Mouse (Mus musculus) erythroblast, adult 5-6 weeks (primary cell): ENCODE measurements around the gene Nol10. TPM values are rescaled to one million over a fixed set of nuclear protein-coding genes. Genes with fewer than 3 reads are reported as not detected.

Source experiments
- ATAC-seq: replicated peaks from 2 replicates; pipeline ENCODE4 v1.8.0; 2016; ENCODE audit warnings: moderate number of reproducible peaks, mild to moderate bottlenecking, moderate TSS enrichment, inconsistent platforms; ENCODE audit not compliant: poor library complexity, low FRiP score, severe bottlenecking
- total RNA-seq, 2 experiments: library from RNA; stranded (forward) in 1 of 2; stranded (reverse) in 1 of 2; fragments of 150-400 nt in 1 of 2; fragments of 200-764, 138-1000 nt in 1 of 2; gene quantifications; 2 replicates each; pipeline versions ENCODE4 v1.2.3 to v1.2.4; 2015 to 2017; ENCODE audit warnings: low replicate concordance in 2 of 2

The Nol10 gene
- total RNA-seq (2015; ENCODE audit: low replicate concordance) (3.5 and 6.3 TPM in 2 replicates), total RNA-seq (2017; ENCODE audit: low replicate concordance) (2.4 and 5.0 TPM in 2 replicates)

DNA sequence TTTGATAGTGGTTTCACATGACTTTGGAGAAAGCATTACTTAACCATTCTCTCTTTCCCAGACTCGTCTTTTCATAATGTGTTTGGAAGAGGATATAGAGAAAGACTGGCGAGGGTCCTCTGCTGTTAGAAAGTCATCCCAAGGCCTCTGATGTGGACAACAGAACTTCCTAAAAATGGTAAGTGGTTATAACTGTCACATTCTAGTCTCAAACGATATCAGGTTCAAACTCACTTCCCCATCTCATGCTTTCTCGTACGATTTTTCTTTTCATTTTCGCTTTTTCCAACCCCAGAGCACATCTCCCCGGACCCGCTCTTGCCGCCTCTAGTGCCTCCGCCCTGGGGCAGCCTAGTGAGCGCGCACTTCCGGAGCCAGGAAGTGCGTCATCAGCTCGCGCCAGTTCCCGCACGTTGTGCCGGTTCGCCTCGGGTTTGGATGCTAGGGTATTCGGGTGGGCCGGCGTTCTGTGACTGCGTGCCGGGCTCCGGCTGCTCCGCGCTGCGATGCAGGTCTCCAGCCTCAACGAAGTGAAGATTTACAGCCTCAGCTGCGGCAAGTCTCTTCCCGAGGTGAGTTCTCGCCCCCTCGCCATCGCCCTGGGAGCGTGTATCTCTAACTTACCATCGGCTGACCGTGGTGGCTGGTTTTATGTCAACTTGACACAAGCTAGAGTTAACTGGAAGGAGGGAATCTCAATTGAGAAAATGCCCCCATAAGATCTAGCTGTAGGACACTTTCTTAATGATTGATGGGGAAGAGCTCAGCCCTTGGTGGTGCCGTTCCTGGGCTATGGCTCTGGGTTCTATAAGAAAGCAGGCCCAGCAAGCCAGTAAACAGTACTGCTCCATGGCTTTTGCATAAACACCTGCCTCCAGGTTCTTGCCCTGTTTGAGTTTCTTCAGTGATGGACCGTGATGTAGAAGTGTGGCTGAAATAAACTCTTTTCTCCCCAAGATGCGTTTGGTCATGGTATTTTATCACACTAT, at the start of gene Nol10:
Nol10 (plus strand) TSS at position 411 of the 989 bp plus-strand sequence.
- peak; percentile 98 for ATAC-seq

DNA sequence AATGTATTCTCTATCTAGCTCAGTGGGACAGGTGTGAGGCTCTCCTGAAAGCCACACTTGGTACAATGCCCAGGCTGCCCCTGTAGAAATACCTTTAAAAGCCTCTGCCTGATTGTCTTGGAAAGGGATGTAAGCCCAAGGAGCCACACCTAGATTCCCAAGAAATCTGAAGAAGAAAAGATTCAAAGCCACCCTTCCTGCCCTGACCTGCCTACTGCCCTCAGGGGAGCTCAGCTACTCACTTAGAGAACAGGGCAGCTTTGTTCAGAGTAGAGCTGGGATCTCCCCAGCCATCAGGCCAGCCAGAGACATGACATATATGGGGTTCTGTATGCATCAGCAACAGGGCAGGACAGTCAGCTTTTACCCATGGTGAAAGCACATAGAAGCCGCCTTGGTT, 48.4 kb upstream of the Nol10 start:
- no peak for ATAC-seq

DNA sequence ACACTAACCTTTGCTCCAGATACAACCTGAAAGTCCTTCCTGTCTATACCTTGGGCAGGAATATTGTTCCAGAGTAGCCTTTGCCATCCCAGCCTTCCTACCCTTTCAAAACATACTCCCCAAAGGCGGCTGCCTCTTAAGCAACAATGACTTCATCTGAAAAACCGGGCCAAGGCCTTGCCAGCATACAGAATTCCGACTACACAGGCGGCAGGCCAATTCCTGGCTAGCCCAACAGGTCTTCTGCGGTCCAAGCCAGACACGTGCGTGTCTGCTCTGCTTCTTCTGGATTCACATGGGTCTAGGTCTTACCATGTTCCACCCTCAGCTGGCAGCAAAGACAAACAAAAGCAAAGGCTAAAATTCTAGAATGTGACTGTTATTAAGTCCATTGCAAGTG, 42.8 kb upstream of the Nol10 start:
- ATAC-seq, result no peak

DNA sequence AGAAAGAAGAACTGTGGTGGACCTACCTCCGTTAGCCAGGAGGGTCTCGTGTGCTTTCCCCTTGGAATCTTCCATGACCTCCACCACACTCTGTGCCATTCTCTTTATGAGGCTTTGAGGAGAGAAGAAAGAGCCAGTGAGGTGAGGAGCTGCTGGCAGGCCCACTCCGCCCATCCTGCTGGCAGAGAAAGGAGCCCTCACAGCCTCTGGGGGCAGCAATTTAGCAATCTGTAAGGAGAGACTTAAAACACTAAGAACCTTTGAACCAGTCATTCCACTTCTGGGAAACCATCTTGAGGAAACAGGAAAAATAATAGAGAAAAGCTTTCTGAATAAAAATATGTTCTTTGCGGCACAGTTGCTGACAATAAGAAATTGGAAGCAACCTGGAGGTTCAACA, 40.0 kb upstream of the Nol10 start:
- ATAC-seq, result no peak

DNA sequence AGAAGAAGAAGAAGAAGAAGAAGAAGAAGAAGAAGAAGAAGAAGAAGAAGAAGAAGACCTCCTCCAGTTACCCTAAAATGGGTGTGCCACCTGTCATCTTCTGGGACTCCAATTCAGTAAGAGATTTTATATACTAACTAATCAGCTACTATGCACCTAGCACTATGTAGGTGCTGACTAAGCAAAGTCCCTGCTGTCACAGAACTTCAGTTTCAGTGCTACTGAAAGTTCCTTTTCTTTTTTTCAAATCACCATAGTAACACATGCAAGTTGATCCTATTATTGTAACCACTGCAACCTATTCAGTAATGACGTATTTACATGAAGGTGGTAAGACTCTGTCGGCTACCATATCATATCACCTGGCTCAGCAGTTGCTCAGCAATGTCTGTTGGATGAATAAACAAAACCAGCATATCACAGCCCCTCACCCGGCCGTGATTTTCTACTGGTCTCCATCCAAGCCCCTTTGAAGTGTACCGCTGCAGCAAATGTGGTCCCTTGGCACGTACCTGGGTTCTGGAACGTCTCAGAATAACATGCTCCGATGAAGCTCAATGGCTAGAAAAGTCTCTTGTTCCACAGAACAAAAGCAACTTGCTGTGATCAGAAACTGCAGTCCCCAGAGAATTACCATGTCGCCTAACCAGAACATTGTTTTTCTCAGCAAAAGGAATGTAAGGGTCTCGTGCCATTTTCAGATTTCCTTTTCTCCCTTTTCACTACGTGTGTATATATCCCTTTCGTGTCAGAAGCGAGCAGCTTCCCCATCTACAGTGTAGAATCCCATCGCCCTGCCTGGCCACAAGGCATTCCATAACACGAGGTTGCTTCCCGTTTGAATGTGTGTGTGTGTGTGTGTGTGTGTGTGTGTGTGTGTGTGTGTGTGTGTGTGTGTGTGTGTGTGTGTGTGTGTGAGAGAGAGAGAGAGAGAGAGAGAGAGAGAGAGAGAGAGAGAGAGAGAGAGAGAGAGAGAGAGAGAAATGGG, 37.1 kb upstream of the Nol10 start:
- no peak for ATAC-seq

DNA sequence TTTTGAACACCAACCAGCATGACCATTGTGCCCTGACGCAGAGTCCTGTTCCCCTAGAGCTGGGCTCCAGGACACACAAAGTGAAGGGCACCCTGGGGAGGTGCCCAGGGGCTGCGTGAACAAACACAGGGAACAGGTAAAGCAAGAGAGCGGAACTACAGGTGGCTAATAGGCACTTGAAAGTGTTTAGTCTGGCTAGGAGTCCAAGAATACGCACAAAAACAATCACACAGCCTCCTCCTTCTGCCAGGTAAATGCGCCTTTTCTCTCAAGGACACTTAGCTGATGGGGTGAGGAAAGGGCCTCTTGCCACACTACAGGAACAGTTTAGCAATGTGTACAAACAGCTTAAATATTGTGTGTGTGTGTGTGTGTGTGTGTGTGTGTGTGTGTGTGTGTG, 32.2 kb upstream of the Nol10 start:
- no peak for ATAC-seq

DNA sequence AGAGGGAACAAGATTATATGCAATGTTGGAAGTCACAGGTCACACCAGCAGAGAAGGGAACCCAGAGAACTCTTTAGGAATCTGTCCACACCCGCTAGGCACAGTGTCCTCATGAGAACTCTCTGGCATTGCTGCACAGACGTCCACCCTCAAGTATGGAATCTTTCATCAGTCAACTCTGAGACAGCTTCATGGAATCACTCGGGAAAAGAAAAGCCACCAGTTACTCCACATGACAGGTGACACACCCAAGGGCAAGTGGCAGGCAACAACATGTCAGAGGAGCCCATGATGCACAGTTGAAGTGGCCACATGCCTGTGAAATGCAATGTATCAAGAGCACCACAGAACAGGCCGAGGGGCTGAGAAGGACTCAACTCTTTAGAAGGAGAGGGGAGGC, 30.3 kb upstream of the Nol10 start:
- no peak for ATAC-seq

DNA sequence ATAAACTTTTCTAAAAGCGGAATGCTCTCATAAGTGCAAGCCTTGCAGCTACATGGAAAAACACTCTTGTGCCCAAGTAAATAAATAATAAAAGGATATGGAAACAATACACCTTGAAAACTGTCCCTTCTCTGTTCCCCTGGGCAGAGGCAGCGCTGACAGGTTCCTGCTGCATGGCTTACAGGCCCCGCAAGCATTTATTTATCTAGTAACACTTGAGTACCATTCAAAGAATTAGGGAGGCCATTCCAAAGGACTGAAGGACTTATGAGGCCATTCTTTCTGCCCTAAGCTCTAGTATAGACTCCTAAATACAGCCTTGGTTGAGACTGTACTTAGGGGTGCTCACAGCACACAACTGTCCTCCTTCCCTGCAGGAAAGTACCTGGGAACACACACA, 29.8 kb upstream of the Nol10 start:
- no peak for ATAC-seq

DNA sequence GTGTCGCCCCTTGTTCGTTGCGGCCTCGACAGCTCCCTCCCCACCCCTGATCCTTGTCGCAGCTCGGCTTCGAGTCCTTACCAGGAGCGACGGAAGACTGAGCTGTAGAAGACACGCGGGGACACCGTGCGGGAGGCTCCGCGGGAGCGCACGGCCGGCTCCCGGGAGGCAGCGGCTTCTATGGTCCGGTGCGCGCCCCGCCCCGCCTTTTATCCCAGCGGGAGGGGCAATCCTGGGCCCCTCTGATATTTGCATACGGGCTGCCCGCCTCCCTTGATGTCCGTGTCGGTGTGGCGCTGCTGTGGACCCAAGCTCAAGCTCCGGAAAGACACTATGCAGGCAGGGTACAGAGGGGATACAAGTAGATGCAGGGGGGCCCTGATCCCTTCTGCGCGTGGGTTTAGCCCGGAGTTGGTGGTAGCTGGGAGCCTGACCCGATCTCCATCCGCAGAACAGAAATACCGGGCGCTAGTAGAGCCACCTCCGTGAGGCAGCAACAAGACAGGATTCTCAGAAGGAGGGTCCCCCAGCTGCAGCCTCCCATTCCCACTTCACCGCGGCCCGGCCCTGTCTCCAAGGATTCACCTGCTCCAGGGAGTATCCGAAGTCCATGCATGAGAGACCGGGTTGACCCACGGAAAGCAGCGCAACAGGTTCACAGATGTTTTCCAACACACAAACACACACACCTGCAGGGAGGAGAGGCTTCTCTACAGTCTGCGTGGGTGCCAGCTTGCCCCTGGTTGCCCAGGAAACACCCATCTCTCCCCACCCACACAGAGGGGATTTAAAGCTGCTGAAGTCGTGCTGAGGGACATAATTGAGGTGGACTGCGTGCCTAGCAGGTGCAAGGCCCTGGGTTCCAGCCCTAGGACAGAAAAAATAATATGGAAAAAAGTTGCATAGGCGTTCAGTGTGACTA, 23.4 kb upstream of the Nol10 start:
- no peak for ATAC-seq

DNA sequence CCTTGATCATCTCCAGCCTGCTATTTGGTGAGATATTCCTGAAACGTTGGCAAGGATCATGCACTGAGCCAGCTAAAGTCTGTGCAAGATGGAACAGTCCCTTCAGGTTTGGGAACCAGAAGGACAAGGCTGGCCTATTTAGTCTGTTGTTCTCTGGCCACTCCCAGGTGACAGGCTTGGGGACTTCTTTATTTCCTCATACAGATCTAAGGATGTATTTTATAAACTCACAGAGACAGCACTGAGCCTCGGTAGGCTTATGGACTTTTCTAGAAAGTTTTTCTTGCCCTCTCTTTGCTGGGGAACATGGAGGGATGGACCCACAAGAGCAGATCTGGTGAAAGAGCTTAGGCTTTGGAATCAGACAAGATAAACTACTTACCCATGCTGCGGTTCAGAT, 19.0 kb upstream of the Nol10 start, which contains the start of gene Atp6v1c2:
Atp6v1c2 (minus strand) TSS at position 101 of the 400 bp plus-strand sequence.
- no peak for ATAC-seq

DNA sequence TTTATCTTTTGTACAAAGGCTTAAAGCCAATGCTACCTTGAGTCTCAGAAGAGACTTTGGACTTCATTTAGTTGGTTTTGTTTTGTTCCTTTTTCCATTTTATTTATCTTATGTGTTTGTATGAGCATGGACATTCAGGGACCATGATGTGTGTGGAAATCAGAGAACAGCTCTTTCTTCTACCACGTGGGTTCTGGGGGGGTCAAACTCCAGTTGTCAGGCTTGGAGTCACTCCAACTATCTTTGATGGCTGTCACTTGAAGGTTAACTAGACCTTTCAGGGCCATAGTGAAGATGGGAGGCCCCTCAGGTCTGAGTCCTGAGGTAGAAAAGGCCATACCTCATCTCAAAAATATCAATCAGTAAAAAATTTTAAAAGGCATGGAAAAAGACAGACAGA, 14.8 kb upstream of the Nol10 start:
- ATAC-seq, result no peak

DNA sequence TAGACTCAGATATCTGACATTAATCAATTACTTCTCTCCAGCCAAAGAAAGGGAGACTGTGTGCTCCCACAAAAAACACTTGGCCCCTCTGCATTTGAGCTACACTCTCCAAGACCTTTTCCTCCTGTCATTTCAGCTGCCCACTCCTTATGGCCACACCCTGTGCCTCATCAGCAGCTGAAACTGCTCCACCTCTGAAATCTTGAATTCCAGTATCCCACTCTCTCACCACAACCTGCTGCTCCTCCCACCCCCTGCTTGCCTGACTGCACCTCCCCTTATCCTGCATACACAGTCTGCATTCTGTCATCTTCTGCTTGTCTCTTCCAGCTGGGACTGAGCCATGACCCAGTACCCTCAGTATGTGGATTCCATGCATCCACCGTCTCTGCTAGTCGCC, 9.9 kb upstream of the Nol10 start:
- no peak for ATAC-seq

DNA sequence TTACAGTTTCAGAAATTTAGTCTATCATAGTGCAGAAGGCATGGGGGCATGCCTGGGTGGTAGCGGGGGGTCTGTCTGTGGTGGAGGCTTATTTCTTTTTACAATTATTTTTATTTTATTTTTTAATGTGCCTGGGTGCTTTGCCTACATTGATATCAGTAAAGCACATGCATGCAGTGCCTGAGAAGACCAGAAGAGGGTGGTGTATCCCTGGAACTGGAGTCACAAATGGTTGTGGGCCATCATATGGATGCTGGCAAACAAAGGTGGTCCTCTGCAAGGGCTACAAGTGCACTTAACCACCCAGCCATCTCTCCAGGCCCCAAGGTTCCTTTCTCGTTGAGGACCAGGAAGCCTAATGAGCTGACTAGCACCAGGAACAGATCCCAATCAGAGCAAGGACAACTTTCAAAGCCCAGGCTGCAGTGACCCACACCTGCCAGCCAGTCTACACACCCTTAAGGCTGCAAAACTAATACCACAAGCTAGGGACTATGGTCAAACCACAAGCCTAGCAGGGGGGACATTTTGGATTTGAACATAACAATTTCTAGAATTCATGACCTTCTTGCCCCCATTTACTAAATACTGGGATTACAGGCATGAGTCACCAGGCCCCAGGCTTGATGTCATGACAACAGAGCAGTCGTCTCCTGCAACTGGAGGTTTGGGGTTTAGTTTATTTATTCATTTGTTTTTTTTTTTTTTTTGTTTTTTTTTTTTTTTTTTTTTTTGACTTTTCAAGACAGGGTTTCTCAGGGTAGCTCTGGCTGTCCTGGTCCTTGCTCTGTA, 8.9 kb upstream of the Nol10 start:
- ATAC-seq, result peak; percentile 57; the same call in 1 of the 2 replicates

DNA sequence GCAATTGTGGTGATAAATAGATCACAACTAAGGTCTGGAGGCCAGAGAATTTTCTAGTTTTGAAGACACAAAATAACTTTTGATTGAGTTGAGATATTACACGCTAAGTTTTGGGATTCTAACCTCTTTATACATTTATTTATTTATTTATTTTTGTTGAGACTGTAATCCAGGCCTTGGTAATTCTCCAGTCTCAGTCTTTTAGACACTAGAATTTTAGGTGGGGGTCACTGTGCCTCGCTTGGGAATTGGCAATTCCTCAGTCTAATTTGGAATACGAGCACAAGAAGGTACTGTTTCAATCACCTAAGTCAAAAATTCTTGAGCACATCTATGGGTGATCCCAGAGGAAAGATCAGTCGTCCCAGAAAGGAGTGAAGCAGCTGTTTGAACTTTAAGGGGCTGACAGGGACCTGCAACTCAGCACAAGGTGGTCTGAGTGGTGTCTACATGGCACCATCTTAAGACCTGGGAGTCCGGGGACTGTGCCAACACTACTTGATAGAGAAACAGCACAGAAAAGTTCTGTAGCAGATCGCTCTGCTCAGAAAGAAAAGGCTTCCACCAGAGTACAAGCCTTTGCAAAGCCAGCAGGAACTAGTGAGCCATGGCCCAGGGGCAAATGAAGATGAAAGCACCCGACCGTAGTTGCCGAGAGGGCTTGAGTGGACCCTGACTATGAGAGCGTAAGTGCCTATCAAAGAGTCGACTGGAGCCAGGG, 771 bp upstream of the Nol10 start:
- peak; percentile 49 for ATAC-seq

DNA sequence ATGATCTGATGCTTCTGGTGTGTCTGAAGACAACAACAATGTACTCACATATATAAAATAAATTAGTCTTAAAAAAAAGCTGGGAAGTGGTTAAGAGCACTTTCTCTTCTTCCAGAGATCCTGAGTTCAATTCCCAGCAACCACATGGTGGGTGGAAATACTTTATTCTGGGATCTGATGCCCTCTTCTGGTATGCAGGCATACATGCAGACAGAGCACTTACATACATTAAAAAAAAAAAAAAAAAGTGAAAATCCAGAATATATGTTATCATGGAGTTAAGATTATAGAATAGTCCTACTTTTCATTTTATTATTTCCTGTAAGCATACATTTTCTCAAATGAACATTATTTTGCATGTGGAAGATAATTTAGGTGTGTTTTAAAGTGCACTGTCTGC, 1.8 kb downstream of the Nol10 start:
- no peak for ATAC-seq

DNA sequence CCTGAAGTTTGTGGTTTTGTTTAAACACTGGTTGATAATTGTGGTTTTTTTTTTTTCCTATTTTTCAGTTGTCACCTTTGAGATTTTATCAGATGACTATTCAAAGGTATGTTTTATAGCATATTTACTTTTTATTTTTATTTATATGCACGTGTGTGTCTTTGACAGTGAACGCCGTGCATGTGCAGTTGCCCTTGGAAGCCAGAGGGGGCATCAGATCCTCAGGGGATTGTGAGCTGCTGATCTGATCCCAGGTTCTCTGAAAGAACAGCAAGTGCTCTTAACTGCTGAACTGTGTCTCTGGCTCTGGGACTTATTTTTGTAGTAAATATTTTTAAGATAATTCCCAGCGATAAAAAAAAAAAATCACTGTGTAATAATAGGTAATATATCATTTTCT, 8.6 kb downstream of the Nol10 start:
- no peak for ATAC-seq

DNA sequence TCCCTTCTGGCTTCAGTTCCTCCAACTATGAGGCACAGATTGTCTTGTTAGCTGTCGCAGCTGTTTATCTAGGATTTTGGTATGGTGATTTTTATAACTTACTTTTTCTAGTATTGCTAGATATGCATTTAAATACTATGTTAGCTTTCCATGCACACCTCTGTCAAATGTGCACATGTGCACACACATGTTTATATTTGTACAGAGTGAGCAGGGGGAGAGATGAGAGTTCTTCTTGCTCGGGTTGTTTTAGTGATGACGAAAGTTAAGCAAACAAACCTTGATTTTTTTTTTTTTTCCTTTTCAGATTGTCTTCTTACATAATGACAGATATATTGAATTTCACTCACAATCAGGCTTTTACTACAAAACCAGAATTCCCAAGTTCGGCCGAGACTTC, 9.5 kb downstream of the Nol10 start:
- no peak for ATAC-seq

DNA sequence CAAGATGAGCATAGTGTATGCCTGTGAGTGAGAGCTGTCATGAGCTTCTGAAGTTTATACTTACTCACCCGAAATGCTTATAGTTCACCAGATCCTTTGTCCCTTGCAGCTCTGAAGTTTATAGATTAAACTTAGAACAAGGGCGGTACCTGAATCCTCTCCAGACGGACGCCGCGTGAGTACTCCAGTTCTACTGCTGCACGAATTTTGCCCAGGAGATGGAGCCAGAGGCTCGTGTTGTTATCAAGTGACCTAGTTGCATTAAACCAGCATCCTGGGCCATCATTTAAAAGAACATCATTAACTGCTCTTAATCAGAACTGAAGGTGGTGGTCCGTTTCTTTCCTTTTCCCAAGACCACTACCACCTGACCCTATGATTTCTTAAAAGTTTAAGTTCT, 10.7 kb downstream of the Nol10 start:
- no peak for ATAC-seq
